Mouse (Mus musculus) MEL (cell line): ENCODE data around the gene Map1s. TPM values are rescaled to one million over a fixed set of nuclear protein-coding genes. Genes with fewer than 3 reads are reported as not detected.

ENCODE experiments used
- DNase-seq: peaks from one replicate; pipeline ENCODE4 v3.0.0; 2011; ENCODE audit warnings: low read depth, low spot score
- H3K27ac ChIP-seq: 2 replicates; pipeline ENCODE4 v1.5.1; 2012; ENCODE audit warnings: low read depth, mild to moderate bottlenecking, control low read depth, low read length, moderate library complexity; ENCODE audit not compliant: control insufficient read depth
- H3K27me3 ChIP-seq, 2 experiments: fragments of 150-350 bp in 1 of 2; sonication (generic) in 1 of 2; 2 replicates each; pipeline ENCODE4 v1.6.1; 2012; ENCODE audit warnings: low read length in 2 of 2, mild to moderate bottlenecking in 2 of 2, improper control_type of control experiment in 1 of 2, moderate library complexity in 1 of 2; ENCODE audit not compliant: insufficient read depth in 2 of 2, control insufficient read depth in 1 of 2
- H3K36me3 ChIP-seq, 2 experiments: 2 replicates each; pipeline ENCODE4 v1.6.1; 2012 to 2014; ENCODE audit warnings: low read length in 2 of 2, improper control_type of control experiment in 1 of 2, inconsistent platforms in 1 of 2, mild to moderate bottlenecking in 1 of 2; ENCODE audit not compliant: insufficient read depth in 2 of 2, control insufficient read depth in 1 of 2
- H3K4me1 ChIP-seq, 2 experiments: fragments of 150-350 bp in 1 of 2; sonication (generic) in 1 of 2; 2 replicates each; pipeline ENCODE4 v1.6.1; 2012; ENCODE audit warnings: low read length in 2 of 2, improper control_type of control experiment in 1 of 2, mild to moderate bottlenecking in 1 of 2; ENCODE audit not compliant: insufficient read depth in 2 of 2, control insufficient read depth in 1 of 2
- H3K4me3 ChIP-seq, 2 experiments: fragments of 150-350 bp in 1 of 2; sonication (generic) in 1 of 2; 2 replicates each; pipeline ENCODE4 v1.5.1; 2012; ENCODE audit warnings: low read depth in 2 of 2, low read length in 2 of 2, mild to moderate bottlenecking in 2 of 2, moderate library complexity in 2 of 2, control low read depth in 1 of 2, improper control_type of control experiment in 1 of 2; ENCODE audit not compliant: control insufficient read depth in 1 of 2, insufficient read depth in 1 of 2
- H3K79me2 ChIP-seq: 2 replicates; pipeline ENCODE4 v1.6.1; 2012; ENCODE audit warnings: mild to moderate bottlenecking, low read length, moderate library complexity; ENCODE audit not compliant: control insufficient read depth, poor library complexity, insufficient read depth
- H3K9ac ChIP-seq: 2 replicates; pipeline ENCODE4 v1.6.1; 2012; ENCODE audit warnings: low read depth, mild to moderate bottlenecking, control low read depth, low read length, moderate library complexity; ENCODE audit not compliant: control insufficient read depth, poor library complexity, severe bottlenecking
- H3K9me3 ChIP-seq: fragments of 150-350 bp; sonication (generic); replicated peaks from 2 replicates; pipeline ENCODE4 v1.6.1; 2012; ENCODE audit warnings: mild to moderate bottlenecking, low read length, improper control_type of control experiment, moderate library complexity; ENCODE audit not compliant: insufficient read depth
- CHD1 ChIP-seq: IDR thresholded peaks from 2 replicates; pipeline ENCODE4 v1.6.1; 2012; ENCODE audit warnings: low read depth, mild to moderate bottlenecking, inconsistent platforms, low read length, improper control_type of control experiment
- CHD2 ChIP-seq: IDR thresholded peaks from 2 replicates; pipeline ENCODE4 v1.6.1; 2011; ENCODE audit warnings: low read length, improper control_type of control experiment
- CTCF ChIP-seq, 3 experiments: IDR thresholded peaks in 2 of 3; conservative IDR thresholded peaks in 1 of 3; 2 replicates each; pipeline ENCODE4 v1.5.1; 2011 to 2012; ENCODE audit warnings: low read length in 3 of 3, low read depth in 2 of 3, mild to moderate bottlenecking in 2 of 3, improper control_type of control experiment in 1 of 3, inconsistent platforms in 1 of 3, mixed read lengths in 1 of 3, moderate library complexity in 1 of 3; ENCODE audit not compliant: control insufficient read depth in 1 of 3, insufficient read depth in 1 of 3, poor library complexity in 1 of 3, severe bottlenecking in 1 of 3
- EP300 ChIP-seq, 2 experiments: IDR thresholded peaks; 2 replicates each; pipeline ENCODE4 v1.6.1; 2011; ENCODE audit warnings: improper control_type of control experiment in 2 of 2, low read length in 2 of 2, low read depth in 1 of 2, mild to moderate bottlenecking in 1 of 2
- ETS1 ChIP-seq: IDR thresholded peaks from 2 replicates; pipeline ENCODE4 v1.6.1; 2012; ENCODE audit warnings: low read depth, mild to moderate bottlenecking, inconsistent platforms, low read length, improper control_type of control experiment, moderate library complexity
- GABPA ChIP-seq: IDR thresholded peaks from 2 replicates; pipeline ENCODE4 v1.6.1; 2012; ENCODE audit warnings: low read depth, mild to moderate bottlenecking, inconsistent platforms, low read length, improper control_type of control experiment, moderate library complexity
- HCFC1 ChIP-seq: IDR thresholded peaks from 2 replicates; pipeline ENCODE4 v1.6.1; 2012; ENCODE audit warnings: low read depth, mild to moderate bottlenecking, inconsistent platforms, low read length, improper control_type of control experiment, moderate library complexity
- JUND ChIP-seq: IDR thresholded peaks from 2 replicates; pipeline ENCODE4 v1.6.1; 2011; ENCODE audit warnings: low read depth, mild to moderate bottlenecking, improper control_type of control experiment, low read length
- KAT2A ChIP-seq: conservative IDR thresholded peaks from 2 replicates; pipeline ENCODE4 v1.6.1; 2012; ENCODE audit warnings: low read depth, low read length, improper control_type of control experiment, inconsistent platforms
- MAFK ChIP-seq: IDR thresholded peaks from 2 replicates; pipeline ENCODE4 v1.6.1; 2011; ENCODE audit warnings: low read depth, mild to moderate bottlenecking, low read length, improper control_type of control experiment, borderline replicate concordance
- MAX ChIP-seq: IDR thresholded peaks from 2 replicates; pipeline ENCODE4 v1.6.1; 2011; ENCODE audit warnings: low read length, improper control_type of control experiment
- MEF2A ChIP-seq: IDR thresholded peaks from 2 replicates; pipeline ENCODE4 v1.6.1; 2014; ENCODE audit warnings: low read depth, mild to moderate bottlenecking, inconsistent platforms, low read length, improper control_type of control experiment; ENCODE audit not compliant: poor library complexity, insufficient replicate concordance, severe bottlenecking; ENCODE audit errors: extremely low read depth
- MXI1 ChIP-seq: IDR thresholded peaks from 2 replicates; pipeline ENCODE4 v1.6.1; 2011; ENCODE audit warnings: mild to moderate bottlenecking, low read depth, low read length, improper control_type of control experiment
- MYC ChIP-seq: IDR thresholded peaks from 2 replicates; pipeline ENCODE4 v1.6.1; 2011; ENCODE audit warnings: low read depth, mild to moderate bottlenecking, low read length, improper control_type of control experiment, moderate library complexity
- NRF1 ChIP-seq: IDR thresholded peaks from 2 replicates; pipeline ENCODE4 v1.6.1; 2014; ENCODE audit warnings: low read depth, mild to moderate bottlenecking, inconsistent platforms, low read length, improper control_type of control experiment, moderate library complexity; ENCODE audit not compliant: poor library complexity, insufficient read depth, severe bottlenecking
- RAD21 ChIP-seq: IDR thresholded peaks from 2 replicates; pipeline ENCODE4 v1.6.1; 2011; ENCODE audit warnings: mild to moderate bottlenecking, low read depth, low read length, improper control_type of control experiment
- RCOR1 ChIP-seq: IDR thresholded peaks from 2 replicates; pipeline ENCODE4 v1.6.1; 2012; ENCODE audit warnings: low read depth, mild to moderate bottlenecking, inconsistent platforms, low read length, improper control_type of control experiment
- SIN3A ChIP-seq: IDR thresholded peaks from 2 replicates; pipeline ENCODE4 v1.6.1; 2012; ENCODE audit warnings: low read length, improper control_type of control experiment, inconsistent platforms
- SMC3 ChIP-seq: IDR thresholded peaks from 2 replicates; pipeline ENCODE4 v1.6.1; 2011; ENCODE audit warnings: low read depth, low read length, improper control_type of control experiment
- USF2 ChIP-seq, 2 experiments: IDR thresholded peaks; 2 replicates each; pipeline ENCODE4 v1.6.1; 2011 to 2012; ENCODE audit warnings: improper control_type of control experiment in 2 of 2, low read length in 2 of 2, borderline replicate concordance in 1 of 2, inconsistent platforms in 1 of 2, low read depth in 1 of 2, mild to moderate bottlenecking in 1 of 2; ENCODE audit not compliant: insufficient read depth in 1 of 2
- ZC3H11A ChIP-seq: IDR thresholded peaks from 2 replicates; pipeline ENCODE4 v1.6.1; 2012; ENCODE audit warnings: low read depth, mild to moderate bottlenecking, inconsistent platforms, low read length, improper control_type of control experiment
- ZKSCAN1 ChIP-seq: IDR thresholded peaks from 2 replicates; pipeline ENCODE4 v1.6.1; 2012; ENCODE audit warnings: low read depth, mild to moderate bottlenecking, inconsistent platforms, low read length, improper control_type of control experiment, moderate library complexity
- ZNF384 ChIP-seq: IDR thresholded peaks from 2 replicates; pipeline ENCODE4 v1.6.1; 2012; ENCODE audit warnings: low read depth, mild to moderate bottlenecking, inconsistent platforms, low read length, improper control_type of control experiment
- polyA plus RNA-seq, 2 experiments: library from polyadenylated mRNA; stranded (reverse) in 1 of 2; unstranded in 1 of 2; fragments of >175 nt in 1 of 2; fragments of >200 nt in 1 of 2; gene quantifications; 2 replicates each; pipeline versions ENCODE4 v1.2.1 to v1.2.4; 2012; ENCODE audit warnings: low replicate concordance in 2 of 2, low read depth in 1 of 2; ENCODE audit not compliant: insufficient read length in 2 of 2, insufficient read depth in 1 of 2, missing spikeins in 1 of 2
- total RNA-seq: library from RNA; depleted of rRNA; stranded (reverse); fragments of 300-350 nt; gene quantifications from 2 replicates; pipeline ENCODE4 v1.2.3, GENCODE M21; 2012

Map1s gene
- total and polyA plus RNA-seq, 3 experiments: 51.0 to 53.3 TPM; not detected in 1

GRCm38 (mm10) chr8:70914704-70915103 is 9.0 kb downstream of the Map1s start:
- H3K9ac ChIP-seq: no peak overlapping the region
- no peak overlapping the region for H3K27ac ChIP-seq
- no peaks in the 10 kb centered on the region for H3K27me3 ChIP-seq
- H3K79me2 ChIP-seq: peaks cover 3% of the 10 kb centered on the region; the same call in 1 of the 2 replicates
- DNase-seq: no peak
- no peaks in the 10 kb centered on the region; a peak in 1 of 4 replicates for H3K36me3 ChIP-seq
- H3K9me3 ChIP-seq: no peaks in the 10 kb centered on the region
- TF ChIP-seq SIN3A (no peak), MAFK (no peak), ETS1 (no peak), MEF2A (no peak)
- no peak overlapping the region for H3K4me3 ChIP-seq
- no peaks in the 10 kb centered on the region for H3K4me1 ChIP-seq

GRCm38 (mm10) chr8:70920049-70920922 is 14.6 kb downstream of the Map1s start:
- TF ChIP-seq USF2 (IDR thresholded peaks at IDR 0.05; ENCODE audit: borderline replicate concordance in 1 of 2, insufficient read depth in 1 of 2, low read depth in 1 of 2, low read length in 2 of 2) (no peak), RCOR1 (no peak), CHD1 (no peak), CHD2 (no peak), RAD21 (peak; percentile 3; the same call in 1 of the 2 replicates), SMC3 (peak; percentile 34; the same call in 1 of the 2 replicates), HCFC1 (no peak), CTCF (IDR thresholded peaks at IDR 0.05 in 2 of 3, conservative IDR thresholded peaks at IDR 0.05 in 1 of 3; ENCODE audit: control insufficient read depth in 1 of 3, insufficient read depth in 1 of 3, low read depth in 2 of 3, low read length in 3 of 3, poor library complexity in 1 of 3, severe bottlenecking in 1 of 3) (peak in 2 of 3 experiments; percentile 32 to 40; a peak in 4 of 6 replicates), ZNF384 (no peak)
- Histone ChIP-seq H3K27me3 (no peaks in the 10 kb centered on the region), H3K4me1 (no peaks in the 10 kb centered on the region), H3K27ac (no peak overlapping the region), H3K36me3 (no peaks in the 10 kb centered on the region; a peak in 1 of 4 replicates), H3K4me3 (no peak overlapping the region), H3K9me3 (no peaks in the 10 kb centered on the region), H3K9ac (no peak overlapping the region), H3K79me2 (no peaks in the 10 kb centered on the region)
- DNase-seq: peak; percentile 41

- DNase-seq: no peak
- peaks cover 0 to 2% of the 10 kb centered on the region in 2 experiments; a peak in 1 of 4 replicates for H3K36me3 ChIP-seq
- TF ChIP-seq MXI1 (no peak), CHD2 (no peak), ZC3H11A (no peak), USF2 (IDR thresholded peaks at IDR 0.05; ENCODE audit: borderline replicate concordance in 1 of 2, insufficient read depth in 1 of 2, low read depth in 1 of 2, low read length in 2 of 2) (no peak), MAX (no peak), KAT2A (no peak), RAD21 (no peak), MAFK (no peak), SMC3 (no peak), EP300 (IDR thresholded peaks at IDR 0.05; ENCODE audit: low read depth in 1 of 2, low read length in 2 of 2) (no peak), MYC (no peak), JUND (no peak), ZKSCAN1 (no peak), ETS1 (no peak), NRF1 (no peak), GABPA (no peak)
Observed at GRCm38 (mm10) chr8:70924151-70924550, 18.4 kb downstream of the Map1s start.

More at GRCm38 (mm10) chr8:70924151-70924550, 18.4 kb downstream of the Map1s start:
- H3K27ac ChIP-seq: no peak overlapping the region
- no peak overlapping the region for H3K4me3 ChIP-seq
- no peaks in the 10 kb centered on the region for H3K79me2 ChIP-seq
- no peaks in the 10 kb centered on the region for H3K27me3 ChIP-seq
- no peaks in the 10 kb centered on the region for H3K9me3 ChIP-seq
- H3K4me1 ChIP-seq: peaks cover 5 to 6% of the 10 kb centered on the region in 2 experiments
- no peak overlapping the region for H3K9ac ChIP-seq
